Mouse (Mus musculus): ENCODE measurements around the gene Cog1.

The Cog1 gene

DNA sequence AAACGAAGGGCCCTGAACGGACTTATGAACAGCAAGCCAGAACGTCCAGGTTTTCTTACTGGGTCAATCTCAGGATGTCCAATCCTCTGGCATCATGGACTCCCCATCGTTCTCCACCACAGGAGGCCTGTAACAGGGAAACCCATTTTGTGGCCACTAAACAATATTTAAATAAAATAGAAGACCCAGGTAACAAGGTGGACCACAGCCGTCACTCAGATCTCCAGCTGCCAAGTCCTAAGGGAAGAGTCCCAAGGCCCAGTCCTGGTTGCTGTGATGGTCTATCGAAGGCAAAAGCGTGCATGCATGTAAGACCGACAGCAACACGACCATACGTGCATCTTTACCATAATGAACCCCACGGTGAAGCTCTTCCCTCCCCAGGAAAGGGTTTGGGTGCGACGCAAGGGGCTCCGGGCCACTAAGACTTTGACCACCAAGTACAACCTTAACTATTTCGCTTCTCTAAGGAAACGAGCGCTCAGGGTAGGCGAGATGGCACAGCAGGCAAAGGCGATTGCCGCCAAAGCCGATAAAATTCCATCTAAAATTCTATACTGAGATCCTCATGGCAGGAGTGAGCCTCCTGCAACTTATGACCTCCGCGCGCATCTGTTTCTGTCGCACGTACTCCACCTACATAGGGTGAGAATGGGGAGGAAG, at the start of gene Cog1:
TSS of gene Cog1 (plus strand) at position 480 of the 663 bp plus-strand sequence.
- no peak for DNase-seq (ENCODE audit: low spot score)

DNA sequence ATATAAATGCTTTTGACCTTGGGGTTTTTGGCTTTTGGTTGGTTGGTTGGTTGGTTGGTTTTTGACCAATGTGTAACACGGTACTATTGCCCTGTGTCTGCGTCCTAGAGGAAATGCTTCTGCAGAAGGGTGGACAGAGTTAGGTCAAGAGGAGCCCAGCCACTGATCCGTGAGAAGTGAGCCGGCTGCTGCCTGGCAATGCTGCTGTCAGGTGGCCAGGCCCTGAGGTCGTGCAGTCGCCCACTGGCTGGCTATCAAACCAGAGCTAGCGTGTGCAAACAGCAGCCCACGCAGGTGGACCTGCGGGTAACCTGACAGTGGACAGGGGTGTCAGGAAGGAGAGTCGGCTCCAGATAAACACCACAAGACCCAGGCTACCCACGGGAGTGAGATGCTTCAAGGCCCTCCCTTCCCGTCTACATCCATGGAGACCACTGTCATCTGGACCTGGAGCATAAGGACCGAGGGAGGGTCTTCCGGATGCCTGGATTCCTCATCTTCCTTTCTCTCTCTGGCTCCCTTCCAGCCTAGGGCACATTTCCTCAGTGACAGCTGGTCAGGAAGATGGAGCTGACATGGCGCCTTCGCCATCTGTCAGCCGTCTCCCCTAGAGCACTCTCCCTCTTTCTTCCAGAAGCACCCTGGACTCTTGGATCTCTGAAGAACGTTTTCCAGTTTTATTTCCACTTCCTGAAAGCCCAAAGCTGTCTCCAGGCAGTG, 48.3 kb upstream of the Cog1 start:
- DNase-seq (ENCODE audit: low spot score) = no peak

DNA sequence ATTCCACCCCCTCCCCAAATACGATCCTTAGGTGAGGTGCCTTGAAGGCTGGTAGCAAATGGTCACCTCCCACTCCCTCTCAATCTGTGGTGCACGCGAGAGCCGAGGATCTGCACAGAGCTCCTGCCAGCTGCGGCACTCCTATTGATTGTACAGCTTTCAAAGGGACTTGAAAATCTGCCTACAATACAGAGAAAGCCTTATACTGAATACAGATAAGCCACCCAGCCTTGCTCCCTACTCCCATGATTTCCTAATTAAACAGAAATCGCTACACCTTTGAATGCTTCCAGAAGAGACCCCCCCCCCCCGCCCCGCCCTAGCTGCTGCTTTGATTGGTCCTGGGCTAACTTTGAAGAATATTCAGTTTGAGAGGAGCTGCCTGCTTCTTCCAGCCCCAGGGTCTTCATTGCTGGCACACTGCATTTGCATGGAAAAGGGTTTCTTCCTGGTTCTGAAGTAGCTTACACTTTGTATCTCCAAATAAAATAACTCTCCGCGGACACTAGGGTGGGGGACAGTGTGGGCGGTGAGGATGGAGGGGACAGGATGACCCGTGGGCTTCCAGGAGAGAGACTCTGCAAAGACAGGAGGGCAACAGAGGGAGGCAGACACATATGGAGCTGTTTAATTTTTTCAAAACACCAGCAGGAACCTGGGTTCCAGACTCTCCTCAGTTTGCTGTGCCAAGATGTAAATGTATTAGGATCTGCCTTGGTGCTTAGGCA, 47.2 kb upstream of the Cog1 start:
- no peak for DNase-seq (ENCODE audit: low spot score)

DNA sequence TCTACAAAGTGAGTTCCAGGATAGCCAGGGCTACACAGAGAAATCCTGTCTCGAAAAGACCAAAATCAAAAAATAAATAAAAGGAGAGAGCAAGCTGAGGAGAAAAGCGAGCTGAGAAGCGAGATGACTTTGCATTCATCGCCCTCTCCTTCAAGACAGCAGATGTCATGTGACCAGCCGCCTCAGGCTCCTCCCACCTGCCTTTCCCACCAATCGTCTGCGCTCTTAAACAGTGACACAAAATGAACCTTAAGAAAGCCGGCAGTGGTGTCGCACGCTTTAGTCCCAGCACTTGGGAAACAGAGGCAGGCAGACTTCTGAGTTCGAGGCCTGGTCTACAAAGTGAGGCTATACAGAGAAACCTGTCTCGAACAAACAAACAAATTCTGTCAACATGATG, 41.4 kb upstream of the Cog1 start:
- no peak for DNase-seq (ENCODE audit: low spot score)

DNA sequence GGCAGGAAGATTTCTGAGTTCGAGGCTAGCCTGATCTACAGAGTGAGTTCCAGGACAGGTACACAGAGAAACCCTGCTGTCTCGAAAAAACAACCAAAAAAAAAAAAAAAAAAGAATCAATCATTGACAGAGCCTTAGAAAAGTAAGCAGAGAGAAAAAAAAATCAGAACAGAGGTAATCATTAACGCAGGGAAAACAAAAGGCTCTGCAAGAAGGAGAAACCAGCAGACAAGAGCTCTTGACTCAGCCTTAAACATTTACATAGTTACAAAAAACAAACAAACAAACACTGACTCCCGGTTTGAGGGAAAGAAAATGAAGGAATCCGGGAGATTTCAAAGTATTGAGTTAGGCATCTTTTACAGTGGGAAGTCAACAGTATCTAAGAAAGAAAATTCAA, 39.4 kb upstream of the Cog1 start:
- no peak for DNase-seq (ENCODE audit: low spot score)

DNA sequence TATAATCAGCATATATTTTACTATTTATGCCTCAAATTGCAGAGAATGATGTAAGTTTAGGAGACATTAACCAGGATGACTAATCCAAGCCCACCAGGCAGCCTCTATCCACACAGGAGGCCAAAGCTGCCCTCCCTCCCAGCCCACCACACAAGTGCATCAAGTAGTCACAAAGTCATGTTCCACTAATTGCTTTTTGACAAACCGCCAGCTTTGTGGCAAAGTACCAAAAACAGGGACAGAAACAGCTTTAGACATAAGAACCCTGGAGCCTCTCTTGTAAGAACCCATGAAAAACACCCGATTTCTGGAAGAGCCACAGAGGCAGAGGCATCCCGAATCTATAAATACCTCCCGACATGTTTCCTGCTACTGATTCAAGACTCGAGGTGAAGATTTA, 38.7 kb upstream of the Cog1 start:
- DNase-seq (ENCODE audit: low spot score) = no peak

DNA sequence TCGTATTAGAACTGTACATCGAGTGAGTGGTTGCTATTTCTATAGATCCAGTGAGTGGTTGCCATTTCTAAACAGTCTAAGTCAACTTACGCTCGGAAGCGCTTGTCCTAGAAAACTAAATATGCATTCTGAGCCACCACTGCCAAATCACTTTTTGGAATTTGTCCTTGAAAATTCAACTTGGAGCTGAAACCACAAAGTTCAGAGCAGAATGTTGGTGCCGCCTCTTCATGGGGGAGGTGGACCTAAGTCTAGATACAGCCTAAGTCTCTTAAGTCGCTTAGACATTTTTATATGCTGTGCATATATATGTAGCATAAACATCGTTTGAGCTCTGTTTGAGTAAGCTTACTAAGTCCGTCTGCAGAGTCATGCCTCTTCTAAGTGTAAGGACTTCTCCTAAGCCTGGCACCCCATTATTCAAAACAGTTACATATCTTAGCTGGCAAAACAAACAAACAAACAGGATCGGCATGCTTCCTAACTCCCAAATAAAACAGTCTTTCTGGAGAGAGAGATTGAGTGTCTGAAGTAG, 37.8 kb upstream of the Cog1 start:
- DNase-seq (ENCODE audit: low spot score) = no peak

DNA sequence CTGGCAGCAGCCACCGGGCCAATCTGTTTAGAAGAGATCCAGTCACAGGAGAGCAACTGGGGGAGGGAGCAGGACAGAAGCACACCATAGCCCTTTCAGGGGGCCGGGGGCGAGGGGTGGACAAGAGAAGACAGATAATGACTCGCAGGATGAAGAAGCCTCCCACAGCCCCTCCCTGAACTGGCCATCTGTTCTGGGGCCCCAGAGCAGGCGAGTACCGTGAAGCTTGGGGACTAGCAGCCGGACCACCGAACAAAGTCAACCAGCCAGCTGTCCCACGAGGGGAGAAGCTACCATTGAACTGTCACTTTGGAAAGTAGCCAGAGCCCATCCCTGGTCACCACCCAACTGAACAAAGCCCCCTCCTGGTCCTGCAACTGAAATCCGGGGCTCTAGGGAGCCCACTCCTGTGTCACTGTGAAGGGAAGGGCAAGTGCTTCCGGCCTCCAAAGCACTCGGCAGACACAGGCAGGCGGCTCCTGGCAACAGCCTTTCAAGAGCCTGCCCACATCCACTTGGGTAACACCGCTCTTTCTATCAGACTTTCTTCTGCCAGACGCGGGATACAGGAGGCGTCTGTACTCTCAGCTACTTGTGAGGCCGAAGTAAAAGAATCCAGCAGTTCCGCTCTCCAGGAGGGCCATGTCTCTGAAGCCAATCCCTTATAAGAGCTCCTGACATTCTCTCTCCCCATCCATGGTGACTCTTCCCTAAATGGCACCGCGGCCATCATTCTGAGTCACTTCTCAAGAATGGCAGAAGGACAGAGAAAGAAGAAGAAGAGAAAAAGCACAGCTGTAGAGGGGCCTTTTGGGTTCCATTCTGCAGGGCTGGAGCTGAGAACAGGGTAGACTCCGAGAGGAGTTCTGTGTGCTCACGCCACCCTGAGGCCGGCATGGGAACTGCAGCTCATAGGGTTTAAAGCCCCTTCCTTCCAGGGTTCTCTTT, 37.0 kb upstream of the Cog1 start:
- DNase-seq (ENCODE audit: low spot score) = peak; percentile 81

DNA sequence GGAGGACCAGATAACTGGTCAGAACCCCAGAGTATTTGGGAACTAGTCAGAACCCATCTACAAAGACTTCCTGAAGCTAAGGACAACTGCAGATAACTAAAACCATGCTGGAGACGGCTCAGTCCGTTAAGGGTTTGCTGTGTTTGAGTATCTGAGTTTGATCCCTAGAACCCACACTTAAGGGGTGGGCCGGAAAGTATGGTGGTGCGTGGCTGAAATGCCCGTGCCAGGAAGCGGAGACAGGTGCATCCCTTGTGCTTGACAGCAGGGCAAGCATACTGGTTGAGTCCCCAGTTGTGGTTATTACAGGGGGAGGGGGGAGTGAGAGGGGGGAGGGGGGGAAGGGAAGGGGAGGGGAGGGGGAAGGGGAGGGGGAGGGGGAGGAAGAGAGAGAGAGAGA, 34.5 kb upstream of the Cog1 start:
- DNase-seq (ENCODE audit: low spot score) = no peak

DNA sequence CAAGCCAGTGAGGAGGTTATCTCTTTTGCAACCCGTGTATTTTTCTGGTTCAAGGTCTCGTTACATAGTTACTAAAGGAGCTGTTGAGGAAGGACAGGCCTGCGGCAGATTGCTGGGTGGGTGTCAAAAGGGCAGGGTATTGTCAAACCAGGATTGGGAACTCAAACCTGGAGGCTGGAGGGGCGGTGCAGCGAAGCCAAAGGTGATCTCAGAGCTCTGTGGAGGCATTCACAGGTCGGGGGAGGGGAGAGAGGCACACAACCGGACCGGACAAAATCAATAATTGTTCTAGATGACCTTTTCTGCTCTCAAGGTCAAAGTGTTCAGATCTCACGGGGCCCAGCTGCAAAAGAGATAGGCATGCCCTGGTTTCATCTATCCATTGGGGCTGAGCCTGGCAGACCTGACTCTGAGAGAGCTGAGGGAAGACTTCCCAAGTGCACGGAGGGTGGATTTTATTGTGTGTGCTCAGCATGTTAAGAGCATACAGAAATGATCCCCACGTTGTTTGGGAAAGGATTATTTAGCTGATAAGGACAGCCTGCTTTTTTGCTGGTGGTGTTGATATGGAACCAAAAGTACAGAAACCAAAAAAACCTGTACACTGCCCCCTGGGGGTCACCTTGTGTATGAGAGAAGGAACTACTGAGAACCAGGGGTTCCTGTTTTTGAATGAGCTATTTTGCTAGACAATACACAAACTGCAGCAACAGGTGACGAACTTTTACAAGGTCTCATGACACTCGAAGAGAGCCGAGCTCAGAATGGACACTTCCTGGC, 31.6 kb upstream of the Cog1 start:
- peak; percentile 37 for DNase-seq (ENCODE audit: low spot score)

DNA sequence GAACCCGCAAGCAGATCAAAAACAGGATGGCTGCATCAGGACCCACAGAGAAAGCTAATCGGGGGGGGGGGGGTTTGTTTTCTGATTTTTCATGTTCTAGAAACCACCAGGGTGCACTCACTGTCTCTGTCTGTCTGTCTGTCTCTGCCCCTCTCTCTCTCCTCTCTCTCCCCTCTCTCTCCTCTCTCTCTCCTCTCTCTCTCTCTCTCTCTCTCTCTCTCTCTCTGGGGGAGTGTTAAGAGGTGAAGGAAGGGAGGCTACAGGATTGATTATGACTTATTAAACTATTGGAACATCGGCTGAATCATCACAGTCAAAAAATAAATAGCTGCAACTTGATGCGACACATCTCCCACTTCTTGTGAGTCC, 30.7 kb upstream of the Cog1 start:
- no peak for DNase-seq (ENCODE audit: low spot score)

DNA sequence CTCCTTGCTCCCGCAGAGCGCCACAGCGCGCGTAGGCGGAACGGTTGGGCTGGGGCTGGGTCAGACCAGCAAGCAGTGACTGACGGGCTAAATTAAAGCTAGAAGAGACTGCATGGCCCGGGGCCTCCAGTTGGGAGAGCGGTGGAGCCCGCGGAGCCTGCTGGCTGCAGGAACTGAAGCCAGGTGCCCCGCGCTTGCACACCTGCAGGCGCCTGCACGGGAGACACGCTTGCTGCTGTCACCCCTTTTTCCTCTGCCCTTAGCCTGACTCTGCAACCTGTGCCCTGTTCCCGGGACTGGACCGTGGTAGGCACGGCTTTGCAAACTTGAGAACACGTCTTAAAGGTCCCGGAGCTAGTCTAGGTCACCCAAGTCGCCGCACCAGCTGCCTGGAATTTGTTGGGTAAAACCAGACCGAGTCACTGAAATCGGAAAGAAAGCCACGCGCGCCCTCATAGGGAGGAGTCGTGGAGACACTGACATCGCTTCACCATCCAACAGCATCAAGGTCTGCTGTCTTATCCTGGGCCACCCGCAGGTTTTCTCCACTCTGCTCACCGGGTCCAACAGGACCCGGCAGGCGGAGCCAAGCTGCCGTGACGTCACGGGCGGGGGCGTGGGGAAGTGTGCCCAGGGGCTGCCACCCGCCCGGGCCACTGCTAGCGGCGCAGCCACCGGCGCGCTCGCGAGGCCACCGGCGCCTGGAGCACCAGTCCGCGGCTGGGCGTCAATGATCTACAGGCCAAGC, 30.1 kb upstream of the Cog1 start, which contains the start of gene Sstr2:
TSS of gene Sstr2 (plus strand) at position 671 of the 748 bp plus-strand sequence.
- DNase-seq (ENCODE audit: low spot score) = peak; percentile 78

DNA sequence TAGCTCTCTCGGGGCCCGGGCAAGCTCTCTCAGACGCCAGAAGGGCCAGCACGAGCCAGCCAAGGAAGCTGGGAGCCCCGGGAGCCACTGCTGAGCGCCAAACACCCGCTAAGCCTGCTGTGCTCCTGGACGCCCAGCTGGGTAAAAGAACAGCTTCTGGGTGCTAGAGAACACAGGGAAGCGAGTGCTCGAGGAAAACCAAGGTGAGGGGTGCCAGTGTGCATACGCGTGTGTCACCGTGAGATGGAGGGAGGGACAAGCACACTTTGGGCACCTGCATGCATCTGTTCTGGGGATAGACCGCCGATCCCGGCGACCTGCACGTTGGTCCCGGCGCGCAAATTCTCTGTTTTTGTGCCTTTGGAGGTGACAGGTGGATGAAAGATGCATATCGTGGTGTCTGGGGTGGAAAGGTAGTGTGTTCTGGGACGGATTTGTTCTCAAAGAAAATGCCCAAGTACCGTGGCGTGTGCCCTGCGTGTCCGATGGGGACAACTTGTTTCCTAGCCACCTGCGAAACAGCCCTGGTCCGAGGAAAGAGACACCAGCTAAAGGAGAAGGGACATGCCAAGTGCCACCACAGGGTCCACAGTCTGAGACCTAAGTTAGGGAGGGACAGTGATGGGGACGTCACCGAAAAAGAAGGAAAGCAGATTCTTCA, 29.4 kb upstream of the Cog1 start:
- DNase-seq (ENCODE audit: low spot score) = no peak

DNA sequence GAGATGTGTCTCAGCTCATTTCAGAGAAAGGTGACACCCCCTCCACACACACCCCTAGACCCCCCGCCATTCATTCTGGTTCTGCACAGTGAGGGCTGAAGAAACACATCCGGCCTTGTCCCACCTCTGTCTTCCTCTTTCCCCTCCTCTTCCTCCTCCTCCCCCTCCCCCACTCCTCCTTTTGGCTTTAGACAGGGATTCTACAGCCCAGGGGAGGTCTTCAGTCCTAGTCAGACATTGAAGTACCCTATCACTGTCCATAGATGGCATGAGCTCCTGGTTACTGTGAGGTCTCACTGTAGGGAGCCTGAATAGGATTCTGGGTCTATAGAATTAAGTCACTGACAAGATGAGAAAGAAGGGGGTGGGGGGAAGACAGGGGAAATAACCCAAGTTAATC, 28.0 kb upstream of the Cog1 start:
- no peak for DNase-seq (ENCODE audit: low spot score)

DNA sequence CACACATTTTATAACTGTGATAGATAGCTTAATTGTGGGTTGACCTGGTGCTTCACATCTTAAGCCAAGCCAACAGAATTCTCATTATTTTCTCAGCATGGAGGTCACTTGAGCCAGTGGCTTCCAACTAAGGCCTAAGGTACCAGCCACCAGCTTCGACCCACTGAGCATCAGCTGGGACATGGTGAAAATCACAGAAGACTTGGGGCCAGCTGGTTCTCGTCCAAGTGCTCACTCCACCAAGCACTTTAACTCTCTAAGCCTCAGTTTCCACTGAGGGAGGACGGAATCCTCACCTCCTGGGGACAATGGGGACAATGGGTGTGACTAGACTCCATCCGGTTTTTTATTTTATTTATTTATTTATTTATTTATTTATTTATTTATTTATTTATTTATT, 26.9 kb upstream of the Cog1 start:
- DNase-seq (ENCODE audit: low spot score) = no peak

DNA sequence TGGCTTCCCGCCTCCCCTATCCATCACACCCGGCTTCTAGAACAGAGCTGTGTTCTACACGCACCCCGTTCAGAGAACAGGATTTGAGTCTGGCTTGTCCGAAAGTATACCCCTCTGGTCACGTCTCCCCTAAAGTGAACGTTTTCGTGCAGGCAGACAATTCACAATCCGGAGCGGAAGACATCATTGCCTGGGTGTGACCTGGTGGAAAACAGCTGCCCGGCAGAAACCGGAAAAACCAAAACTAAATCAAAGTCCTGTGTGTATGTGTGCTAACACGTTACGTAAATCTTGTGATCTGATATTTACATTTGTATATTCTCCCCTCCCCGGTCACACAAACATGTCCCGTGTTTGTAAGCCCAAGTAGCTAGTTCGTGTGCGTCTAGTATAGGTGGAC, 23.5 kb upstream of the Cog1 start:
- no peak for DNase-seq (ENCODE audit: low spot score)

DNA sequence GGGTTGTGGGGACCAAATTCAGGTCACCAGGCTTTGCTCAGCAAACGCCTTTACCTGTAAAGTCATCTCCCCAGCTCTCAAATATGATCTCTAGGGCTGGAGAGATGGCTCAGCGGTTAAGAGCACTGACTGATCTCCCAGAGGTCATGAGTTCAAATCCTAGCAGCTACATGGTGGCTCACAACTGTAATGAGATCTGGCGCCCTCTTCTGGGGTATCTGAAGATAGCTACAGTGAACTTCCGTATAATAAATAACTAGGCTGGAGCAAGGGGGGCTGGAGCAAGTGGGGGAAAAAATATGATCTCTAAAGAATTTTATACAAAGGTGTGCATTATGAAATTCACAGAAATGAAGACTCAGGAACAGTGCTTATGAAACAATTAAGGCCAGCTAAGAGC, 21.2 kb upstream of the Cog1 start:
- peak; percentile 41 for DNase-seq (ENCODE audit: low spot score)

DNA sequence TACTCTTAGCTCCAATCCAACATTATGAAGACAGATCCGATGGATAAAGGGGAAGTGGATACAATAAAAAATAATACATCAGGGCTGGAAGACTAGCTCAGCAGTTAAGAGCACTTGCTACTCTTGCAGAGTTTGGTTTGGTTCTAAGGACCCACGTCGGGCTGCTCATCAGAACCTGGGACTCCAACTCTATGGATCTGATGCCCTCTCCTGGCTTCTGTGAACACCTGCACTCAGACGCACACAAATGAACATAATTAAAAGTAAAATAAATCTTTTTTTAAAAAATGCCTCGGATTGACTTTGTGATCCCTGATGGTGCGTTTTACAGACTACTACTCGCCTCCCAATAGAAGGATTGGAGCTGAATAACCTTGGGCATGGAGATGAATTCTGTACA, 18.3 kb upstream of the Cog1 start:
- DNase-seq (ENCODE audit: low spot score) = peak; percentile 43

DNA sequence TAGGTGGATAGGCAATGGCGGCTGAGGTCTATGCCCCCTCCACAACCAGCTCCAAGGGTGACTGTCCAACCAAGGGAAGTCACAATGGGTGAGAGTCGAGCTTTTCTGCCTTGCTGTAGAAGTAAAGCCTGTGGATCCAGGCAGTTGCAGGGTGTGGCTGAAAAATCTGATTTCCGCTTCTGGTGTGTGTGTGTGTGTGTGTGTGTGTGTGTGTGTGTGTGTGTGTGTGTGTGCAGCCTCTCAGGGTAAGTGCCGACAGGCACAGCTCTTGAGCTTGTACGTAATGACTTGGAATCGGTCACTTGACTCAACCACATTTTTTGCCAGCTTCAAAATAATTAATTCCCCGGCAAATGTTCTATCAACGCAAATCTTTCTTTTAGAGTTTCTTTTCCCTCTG, 17.7 kb upstream of the Cog1 start:
- no peak for DNase-seq (ENCODE audit: low spot score)

DNA sequence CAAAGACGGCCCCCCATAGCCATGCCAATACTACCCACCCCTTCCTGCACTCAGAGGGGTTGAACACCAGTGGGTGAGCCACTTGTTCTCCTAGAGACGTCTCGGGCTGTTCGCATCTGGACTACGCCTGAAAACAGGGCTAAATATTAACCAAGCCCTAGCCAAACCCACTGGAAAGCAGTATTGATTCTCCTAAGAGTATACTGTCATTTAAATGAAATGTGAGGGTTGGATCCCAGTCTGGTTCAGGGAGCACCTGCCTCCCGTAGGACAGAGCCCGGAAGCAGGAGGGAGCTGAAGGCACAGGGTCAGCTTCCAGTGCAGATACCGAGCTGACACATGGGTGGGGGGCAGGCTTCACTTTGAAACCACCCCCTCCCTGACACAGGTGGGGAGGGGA, 17.1 kb upstream of the Cog1 start:
- no peak for DNase-seq (ENCODE audit: low spot score)

All from embryo, embryonic 10 days (tissue).